Mouse (Mus musculus): Measurements from ENCODE around the gene 4933402N03Rik.

DNA sequence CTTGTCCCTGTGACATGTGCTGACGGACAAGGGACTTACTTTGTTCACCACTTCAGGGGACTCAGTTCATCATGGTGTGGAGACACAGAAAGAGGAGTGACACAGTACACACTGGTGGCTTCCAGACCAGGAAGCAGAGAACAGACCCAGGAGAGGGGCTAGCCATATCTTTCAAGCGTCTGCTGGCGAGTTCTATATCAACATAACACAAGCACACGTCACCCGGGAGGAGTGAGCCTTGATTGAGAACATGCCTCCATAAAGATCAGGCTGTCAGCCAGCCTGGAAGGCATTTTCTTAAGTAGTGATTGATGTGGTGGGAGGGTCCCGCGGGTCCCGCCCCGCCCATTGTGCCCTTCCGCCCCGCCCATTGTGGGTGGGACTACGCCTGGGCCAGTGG is 16.1 kb downstream of the 4933402N03Rik start:
- no peak for TF ChIP-seq EP300 (IDR thresholded peaks at IDR 0.05; ENCODE audit: insufficient read depth, low read depth, low read length)
- TF ChIP-seq CTCF (IDR thresholded peaks at IDR 0.05) = no peak
- no peak for TF ChIP-seq POLR2A (IDR thresholded peaks at IDR 0.05; ENCODE audit: insufficient read depth, low read depth, low read length)
